Mouse (Mus musculus): Measurements from ENCODE around the gene Dbi. TPM values are rescaled to one million over a fixed set of nuclear protein-coding genes. Genes with fewer than 3 reads are reported as not detected.

Dbi gene
- 100 to 1,000 TPM; 387 to 439 TPM for total RNA-seq (2021)

- DNase-seq (ENCODE audit: extremely low spot score in 1 of 2, low spot score in 1 of 2), result peak in 1 of 2 experiments; percentile 92
Observed at GRCm38 (mm10) chr1:120120969-120121811, at the start of gene Dbi, which contains the start of gene 3110009E18Rik. Gene Dbi (minus strand): TSS chr1:120121078. Gene 3110009E18Rik (plus strand): TSS chr1:120121187.

GRCm38 (mm10) chr1:120170307-120170706 is 49.4 kb upstream of the Dbi start:
- no peak for DNase-seq (ENCODE audit: extremely low spot score in 1 of 2, low spot score in 1 of 2)

- no peak for DNase-seq (ENCODE audit: extremely low spot score in 1 of 2, low spot score in 1 of 2)
Observed at GRCm38 (mm10) chr1:120168674-120169073, 47.8 kb upstream of the Dbi start.

GRCm38 (mm10) chr1:120168016-120168415 is 47.1 kb upstream of the Dbi start:
- no peak for DNase-seq (ENCODE audit: extremely low spot score in 1 of 2, low spot score in 1 of 2)

- DNase-seq (ENCODE audit: extremely low spot score in 1 of 2, low spot score in 1 of 2), result no peak
Observed at GRCm38 (mm10) chr1:120162616-120163015, 41.7 kb upstream of the Dbi start.

GRCm38 (mm10) chr1:120161502-120161901 is 40.6 kb upstream of the Dbi start:
- no peak for DNase-seq (ENCODE audit: extremely low spot score in 1 of 2, low spot score in 1 of 2)

GRCm38 (mm10) chr1:120158474-120159127 is 37.7 kb upstream of the Dbi start:
- no peak for DNase-seq (ENCODE audit: extremely low spot score in 1 of 2, low spot score in 1 of 2)

- DNase-seq (ENCODE audit: extremely low spot score in 1 of 2, low spot score in 1 of 2), result peak in 1 of 2 experiments; percentile 47
Observed at GRCm38 (mm10) chr1:120155325-120155724, 34.4 kb upstream of the Dbi start.

GRCm38 (mm10) chr1:120154232-120154631 is 33.4 kb upstream of the Dbi start:
- DNase-seq (ENCODE audit: extremely low spot score in 1 of 2, low spot score in 1 of 2), result peak in 1 of 2 experiments; percentile 55

GRCm38 (mm10) chr1:120146994-120147393 is 26.1 kb upstream of the Dbi start:
- no peak for DNase-seq (ENCODE audit: extremely low spot score in 1 of 2, low spot score in 1 of 2)

- no peak for DNase-seq (ENCODE audit: extremely low spot score in 1 of 2, low spot score in 1 of 2)
Observed at GRCm38 (mm10) chr1:120145527-120146216, 24.8 kb upstream of the Dbi start.

GRCm38 (mm10) chr1:120142551-120142950 is 21.7 kb upstream of the Dbi start:
- DNase-seq (ENCODE audit: extremely low spot score in 1 of 2, low spot score in 1 of 2), result no peak

GRCm38 (mm10) chr1:120140144-120140693 is 19.3 kb upstream of the Dbi start:
- DNase-seq (ENCODE audit: extremely low spot score in 1 of 2, low spot score in 1 of 2), result no peak

- no peak for DNase-seq (ENCODE audit: extremely low spot score in 1 of 2, low spot score in 1 of 2)
Observed at GRCm38 (mm10) chr1:120138923-120139540, 18.2 kb upstream of the Dbi start.

GRCm38 (mm10) chr1:120135934-120136786 is 15.3 kb upstream of the Dbi start:
- DNase-seq (ENCODE audit: extremely low spot score in 1 of 2, low spot score in 1 of 2), result peak in 1 of 2 experiments; percentile 28

GRCm38 (mm10) chr1:120132376-120132775 is 11.5 kb upstream of the Dbi start:
- DNase-seq (ENCODE audit: extremely low spot score in 1 of 2, low spot score in 1 of 2), result no peak

GRCm38 (mm10) chr1:120126318-120126717 is 5.4 kb upstream of the Dbi start:
- no peak for DNase-seq (ENCODE audit: extremely low spot score in 1 of 2, low spot score in 1 of 2)

GRCm38 (mm10) chr1:120125471-120125870 is 4.6 kb upstream of the Dbi start:
- no peak for DNase-seq (ENCODE audit: extremely low spot score in 1 of 2, low spot score in 1 of 2)

GRCm38 (mm10) chr1:120124839-120125238 is 4.0 kb upstream of the Dbi start:
- no peak for DNase-seq (ENCODE audit: extremely low spot score in 1 of 2, low spot score in 1 of 2)

All from layer of hippocampus, postnatal 25 days (tissue).